24 mouse cellular contexts compared by ENCODE assay signal in genomic region chr17:64836352-64836751, GRCm38 (mm10). TPM values are rescaled to one million over a fixed set of nuclear protein-coding genes. Genes with fewer than 3 reads are reported as not detected.
DNase-seq lines count a peak whose midpoint lies in the region; ATAC-seq and TF ChIP-seq lines count a peak whose summit lies in the region.
"Had no signal": no experiment of that assay in that cellular context is flagged by ENCODE, and none has a peak within 500 bp of the region (broad histone marks: within the 10 kb centered on the region; RNA-seq: fewer than 3 reads in every experiment).

No protein-coding gene starts in this region.

- 82% methylated on average over 10 of the region's 10 CpGs for WGBS in forebrain, embryonic 11.5 days
- WGBS in forebrain, embryonic 10.5 days, result 89% methylated on average over 10 of the region's 10 CpGs
- WGBS in forebrain, embryonic 15.5 days, result 65% methylated on average over 10 of the region's 10 CpGs
- 67% methylated on average over 10 of the region's 10 CpGs for WGBS in midbrain, embryonic 14.5 days

- TF ChIP-seq POLR2A in brain, embryonic 14.5 days (IDR thresholded peaks at IDR 0.05; ENCODE audit: borderline replicate concordance, extremely low read depth, insufficient read depth, insufficient read length, poor library complexity, severe bottlenecking), result no peak

- peak; percentile 31; the same call in 1 of the 2 replicates for ATAC-seq in forebrain, embryonic 11.5 days (replicated peaks; ENCODE audit: low FRiP score)
- ATAC-seq in forebrain, embryonic 15.5 days (replicated peaks), result peak; percentile 30; the same call in 1 of the 2 replicates
- no peak for ATAC-seq in midbrain, embryonic 14.5 days (ENCODE audit: low FRiP score, low TSS enrichment)
- ATAC-seq: intestine, embryonic 16.5 days had no signal

- H3K4me2 ChIP-seq in forebrain, embryonic 11.5 days (ENCODE audit: low read depth, low read length, severe bottlenecking), result 0 out of 2 replicates have a peak overlapping the region, but pooled peaks have one; percentile 9
- H3K4me2 ChIP-seq in forebrain, embryonic 15.5 days (replicated peaks), result no peak overlapping the region
- H3K4me2 ChIP-seq in midbrain, embryonic 14.5 days (ENCODE audit: low read length), result peak overlapping the region; percentile 39; the same call in 1 of the 2 replicates
- H3K4me2 ChIP-seq: heart, embryonic 13.5 days; limb, embryonic 12.5 days; liver, embryonic 11.5 days; lung, embryonic 15.5 days had no signal

- H3K9ac ChIP-seq in forebrain, embryonic 11.5 days (ENCODE audit: low read length), result no peak overlapping the region
- no peak overlapping the region for H3K9ac ChIP-seq in forebrain, embryonic 15.5 days (replicated peaks)
- H3K9ac ChIP-seq in midbrain, embryonic 14.5 days (replicated peaks; ENCODE audit: low read length), result no peak overlapping the region
- H3K9ac ChIP-seq: heart, embryonic 13.5 days; limb, embryonic 12.5 days; lung, embryonic 15.5 days had no signal

- H3K4me1 ChIP-seq in forebrain, embryonic 11.5 days (replicated peaks; ENCODE audit: control insufficient read depth, insufficient read depth, low read length), result no peaks in the 10 kb centered on the region
- peaks cover 17% of the 10 kb centered on the region for H3K4me1 ChIP-seq in forebrain, embryonic 10.5 days
- peaks cover 13% of the 10 kb centered on the region; the same call in 1 of the 2 replicates for H3K4me1 ChIP-seq in forebrain, embryonic 15.5 days
- H3K4me1 ChIP-seq in midbrain, embryonic 14.5 days (ENCODE audit: control insufficient read depth, insufficient read depth, low read length), result peaks cover 12% of the 10 kb centered on the region; the same call in 1 of the 2 replicates
- H3K4me1 ChIP-seq: heart, embryonic 13.5 days; lung, embryonic 15.5 days had no signal

- TF ChIP-seq CTCF in brain, embryonic 14.5 days (IDR thresholded peaks at IDR 0.05; ENCODE audit: borderline replicate concordance, extremely low read depth, insufficient read depth, insufficient read length), result no peak

- no peak overlapping the region for H3K27ac ChIP-seq in forebrain, embryonic 11.5 days (ENCODE audit: low read depth, low read length)
- no peak overlapping the region for H3K27ac ChIP-seq in forebrain, embryonic 10.5 days
- no peak overlapping the region for H3K27ac ChIP-seq in forebrain, embryonic 15.5 days (replicated peaks)
- H3K27ac ChIP-seq in midbrain, embryonic 14.5 days (replicated peaks; ENCODE audit: low read depth, low read length), result no peak overlapping the region
- H3K27ac ChIP-seq: heart, embryonic 13.5 days; limb, embryonic 12.5 days; lung, embryonic 15.5 days; stomach, postnatal 0 days had no signal

- DNase-seq in forebrain, embryonic 11.5 days (ENCODE audit: low spot score), result no peak
- DNase-seq in forebrain, embryonic 10.5 days (ENCODE audit: extremely low spot score, low spot score), result no peak
- peak; percentile 22 for DNase-seq in brain, embryonic 14.5 days (ENCODE audit: low read depth)
- peak; percentile 15 for DNase-seq in midbrain, embryonic 14.5 days
- no peak for DNase-seq in frontal cortex, adult 2 months (ENCODE audit: extremely low spot score in 1 of 2, low spot score in 1 of 2)
- DNase-seq in liver, result no peak
- DNase-seq in frontal cortex, postnatal 36 days (ENCODE audit: low spot score in 2 of 2), result no peak
- DNase-seq: cerebellum, adult 18-20 months; cerebellum, postnatal 10 days; heart, postnatal 10 days; kidney, adult 9 months; kidney, postnatal 14 days; spleen, adult 18-20 months; thymus, adult 18-20 months; thymus, postnatal 25 days had no signal

- no peaks in the 10 kb centered on the region for H3K36me3 ChIP-seq in forebrain, embryonic 11.5 days (ENCODE audit: control insufficient read depth, insufficient read depth, low read length)
- H3K36me3 ChIP-seq in forebrain, embryonic 10.5 days (replicated peaks), result no peaks in the 10 kb centered on the region
- H3K36me3 ChIP-seq in forebrain, embryonic 15.5 days, result no peaks in the 10 kb centered on the region
- no peaks in the 10 kb centered on the region for H3K36me3 ChIP-seq in midbrain, embryonic 14.5 days (ENCODE audit: control insufficient read depth, insufficient read depth, low read length)
- H3K36me3 ChIP-seq: heart, embryonic 13.5 days; limb, embryonic 12.5 days; lung, embryonic 15.5 days had no signal

- no peaks in the 10 kb centered on the region for H3K27me3 ChIP-seq in forebrain, embryonic 11.5 days (ENCODE audit: control insufficient read depth, insufficient read depth, low read length)
- H3K27me3 ChIP-seq in forebrain, embryonic 10.5 days (ENCODE audit: poor library complexity, severe bottlenecking), result no peaks in the 10 kb centered on the region
- H3K27me3 ChIP-seq in forebrain, embryonic 15.5 days, result no peaks in the 10 kb centered on the region
- no peaks in the 10 kb centered on the region for H3K27me3 ChIP-seq in midbrain, embryonic 14.5 days (ENCODE audit: control insufficient read depth, insufficient read depth, low read length)
- H3K27me3 ChIP-seq: limb, embryonic 12.5 days; lung, embryonic 15.5 days had no signal

- no peaks in the 10 kb centered on the region for H3K9me3 ChIP-seq in forebrain, embryonic 11.5 days (ENCODE audit: control insufficient read depth, low read length)
- no peaks in the 10 kb centered on the region for H3K9me3 ChIP-seq in forebrain, embryonic 10.5 days
- no peaks in the 10 kb centered on the region for H3K9me3 ChIP-seq in forebrain, embryonic 15.5 days
- H3K9me3 ChIP-seq in midbrain, embryonic 14.5 days (ENCODE audit: control insufficient read depth, low read length), result no peaks in the 10 kb centered on the region
- H3K9me3 ChIP-seq: heart, embryonic 13.5 days; limb, embryonic 12.5 days; lung, embryonic 15.5 days had no signal

- H3K4me3 ChIP-seq in forebrain, embryonic 11.5 days (ENCODE audit: low read depth, low read length), result no peak overlapping the region
- H3K4me3 ChIP-seq in forebrain, embryonic 10.5 days, result no peak overlapping the region
- H3K4me3 ChIP-seq in forebrain, embryonic 15.5 days, result no peak overlapping the region
- no peak overlapping the region for H3K4me3 ChIP-seq in midbrain, embryonic 14.5 days (replicated peaks; ENCODE audit: low read depth, low read length)
- H3K4me3 ChIP-seq: heart, embryonic 13.5 days; limb, embryonic 12.5 days; lung, embryonic 15.5 days had no signal

RNA-seq across cellular contexts. Expression of gene 4930583I09Rik, which starts 0.5 kb away (rescaled TPM):
- not detected in 2 replicates for polyA plus RNA-seq in forebrain, embryonic 11.5 days (2014; fragmentation: Nextera tagmentation; extraction: Ambion mirVana)
- polyA plus RNA-seq in forebrain, embryonic 10.5 days (2016; fragmentation: Nextera tagmentation; extraction: Ambion mirVana), result not detected in 2 replicates
- polyA plus RNA-seq in brain, embryonic 14.5 days (2012; rRNA removed), result not detected in 2 replicates
- polyA plus RNA-seq in forebrain, embryonic 15.5 days (2015; fragmentation: Nextera tagmentation; extraction: Ambion mirVana), result not detected in 2 replicates
- polyA plus RNA-seq in midbrain, embryonic 14.5 days (2014; fragmentation: Nextera tagmentation; extraction: Ambion mirVana), result not detected in 2 replicates
- not detected in 2 replicates for polyA plus RNA-seq in frontal cortex, adult 2 months (2012; rRNA removed)
- polyA plus RNA-seq: embryonic facial prominence, embryonic 14.5 days; heart, embryonic 13.5 days; intestine, embryonic 16.5 days; limb, embryonic 12.5 days; liver, embryonic 11.5 days; liver, embryonic 16.5 days; lung, embryonic 15.5 days; stomach, postnatal 0 days had no signal

Comparison
In these comparisons a context has a peak if more than half of its experiments do, and no peak if none do; other contexts are left out.
1. DNase-seq: peak in brain, embryonic 14.5 days (single experiment) and midbrain, embryonic 14.5 days (single experiment); none in forebrain, embryonic 11.5 days (single experiment), forebrain, embryonic 10.5 days (single experiment), frontal cortex, adult 2 months (0 of 2), liver (single experiment) and frontal cortex, postnatal 36 days (0 of 2).